Comparison of ENCODE assay signal across 8 mouse cellular contexts in the genomic region with DNA sequence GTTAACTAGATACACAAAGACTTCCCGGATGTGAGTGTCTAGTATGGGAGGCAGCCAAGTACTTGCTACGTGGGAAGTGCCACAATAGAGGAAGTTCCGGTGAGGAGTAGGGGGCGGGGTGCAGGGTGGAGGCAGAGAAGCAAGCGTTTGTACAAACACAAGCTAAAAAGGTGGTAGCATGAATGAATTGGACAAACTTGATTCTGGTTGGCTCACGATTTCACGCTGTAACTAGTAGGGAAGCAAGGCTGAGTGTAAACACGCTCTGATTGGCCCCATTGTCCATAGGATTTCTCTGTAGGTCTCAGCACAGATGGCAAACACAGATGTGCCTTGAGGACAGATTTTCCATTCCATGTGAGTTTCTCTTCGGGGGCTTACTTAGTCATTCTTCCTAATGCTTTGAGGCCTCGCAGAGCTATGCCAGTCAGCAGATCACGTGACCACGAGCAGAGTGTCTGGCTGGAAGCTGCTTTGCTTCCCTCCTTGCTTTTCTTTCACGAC.
A peak's percentile ranks its signal among the peaks of the same experiment; 100 is the strongest.
DNase-seq lines count a peak whose midpoint lies in the region; ATAC-seq and TF ChIP-seq lines count a peak whose summit lies in the region.

No protein-coding gene starts in this region.

- no peaks in the 10 kb centered on the region for H3K27me3 ChIP-seq in forebrain, embryonic 13.5 days

- H3K4me3 ChIP-seq in bone marrow macrophage, adult 2 months (ENCODE audit: insufficient read depth, low read length), result no peak overlapping the region
- no peak overlapping the region for H3K4me3 ChIP-seq in forebrain, embryonic 13.5 days

- DNase-seq in heart, postnatal 10 days, result peak; percentile 65 to 71
- DNase-seq in kidney, postnatal 4 days, result peak; percentile 43 to 63
- DNase-seq in lung, postnatal 25 days (ENCODE audit: low spot score), result peak; percentile 91
- peak; percentile 28 for DNase-seq in skeletal muscle tissue, adult 2 months (ENCODE audit: low read depth, low spot score)
- DNase-seq in urinary bladder, postnatal 36 days (ENCODE audit: low spot score in 2 of 2), result no peak
- no peak for DNase-seq in layer of hippocampus, adult 8-10 months (ENCODE audit: low spot score in 2 of 2)

- 56% methylated on average over 13 of the region's 13 CpGs for WGBS in forebrain, embryonic 13.5 days

- no peak for TF ChIP-seq POLR2A in bone marrow macrophage, adult 2 months (IDR thresholded peaks at IDR 0.05; ENCODE audit: borderline replicate concordance, low read depth, low read length)

- no peak for TF ChIP-seq CTCF in bone marrow macrophage, adult 2 months (IDR thresholded peaks at IDR 0.05; ENCODE audit: low read depth, low read length)

- peak overlapping the region; percentile 22; the same call in 1 of the 2 replicates for H3K4me2 ChIP-seq in forebrain, embryonic 13.5 days

- H3K36me3 ChIP-seq in forebrain, embryonic 13.5 days (ENCODE audit: poor library complexity, severe bottlenecking), result no peaks in the 10 kb centered on the region

- intact Hi-C loops in heart, postnatal 10 days (cut with DNase I), result loop anchor here (5.0 to 10.0 kb wide), 2 partner anchors 77 to 281 kb away; a partner anchor contains a TSS

- peaks cover 4% of the 10 kb centered on the region for H3K4me1 ChIP-seq in bone marrow macrophage, adult 2 months (ENCODE audit: control insufficient read depth, insufficient read depth, low read length)
- H3K4me1 ChIP-seq in forebrain, embryonic 13.5 days, result no peaks in the 10 kb centered on the region

- no peaks in the 10 kb centered on the region for H3K9me3 ChIP-seq in forebrain, embryonic 13.5 days (replicated peaks)

- H3K27ac ChIP-seq in bone marrow macrophage, adult 2 months (ENCODE audit: insufficient read depth, low read depth, low read length), result peak overlapping the region; percentile 13; the same call in 1 of the 2 replicates
- peak overlapping the region; percentile 25; the same call in 1 of the 2 replicates for H3K27ac ChIP-seq in forebrain, embryonic 13.5 days

- ATAC-seq in forebrain, embryonic 13.5 days, result peak; percentile 96

- no peak overlapping the region for H3K9ac ChIP-seq in forebrain, embryonic 13.5 days

Comparison
In these comparisons a context has a peak if more than half of its experiments do, and no peak if none do; other contexts are left out.
1. DNase-seq: peak in heart, postnatal 10 days (2 of 2), kidney, postnatal 4 days (2 of 2), lung, postnatal 25 days (single experiment) and skeletal muscle tissue, adult 2 months (single experiment); none in urinary bladder, postnatal 36 days (0 of 2) and layer of hippocampus, adult 8-10 months (0 of 2).